ENCODE assay signal across 24 mouse cellular contexts in genomic region chr1:35805546-35805945, GRCm38 (mm10).
A peak's percentile ranks its signal among the peaks of the same experiment; 100 is the strongest.
DNase-seq lines count a peak whose midpoint lies in the region; ATAC-seq and TF ChIP-seq lines count a peak whose summit lies in the region.
"Had no signal": no experiment of that assay in that cellular context is flagged by ENCODE, and none has a peak within 500 bp of the region (broad histone marks: within the 10 kb centered on the region; RNA-seq: fewer than 3 reads in every experiment).

No protein-coding gene starts in this region.

- intact Hi-C loops in gastrocnemius, postnatal 14 days (cut with DNase I; ENCODE audit: low total_unique reads), result no loop called here

- H3K9me3 ChIP-seq in lung, postnatal 0 days (ENCODE audit: low read length), result no peaks in the 10 kb centered on the region
- H3K9me3 ChIP-seq in embryonic facial prominence, embryonic 14.5 days (ENCODE audit: control insufficient read depth, low read length), result no peaks in the 10 kb centered on the region
- H3K9me3 ChIP-seq in limb, embryonic 13.5 days, result no peaks in the 10 kb centered on the region; the same call in 1 of the 2 replicates
- H3K9me3 ChIP-seq: forebrain, embryonic 13.5 days; liver, embryonic 15.5 days had no signal

- 67% methylated on average over 3 of the region's 3 CpGs for WGBS in lung, postnatal 0 days
- WGBS in embryonic facial prominence, embryonic 14.5 days, result 49% methylated on average over 3 of the region's 3 CpGs
- 55% methylated on average over 3 of the region's 3 CpGs for WGBS in limb, embryonic 13.5 days

- no peak overlapping the region for H3K27ac ChIP-seq in lung, postnatal 0 days (ENCODE audit: low read length)
- peak overlapping the region; percentile 6; the same call in 1 of the 2 replicates for H3K27ac ChIP-seq in embryonic facial prominence, embryonic 14.5 days (replicated peaks; ENCODE audit: low read depth, low read length)
- H3K27ac ChIP-seq in limb, embryonic 13.5 days, result no peak overlapping the region; the same call in 1 of the 2 replicates
- H3K27ac ChIP-seq: forebrain, embryonic 13.5 days; heart, embryonic 13.5 days; liver, embryonic 15.5 days; midbrain, embryonic 10.5 days had no signal

- DNase-seq in gastrocnemius, postnatal 14 days, result peak; percentile 35
- no peak for DNase-seq in gastrocnemius, adult 8-10 months (ENCODE audit: low spot score in 2 of 2)
- DNase-seq in lung, postnatal 0 days (ENCODE audit: low spot score), result peak; percentile 31
- DNase-seq in lung, postnatal 14 days, result no peak
- peak; percentile 86 for DNase-seq in embryonic facial prominence, embryonic 14.5 days (ENCODE audit: low spot score)
- no peak for DNase-seq in embryo, embryonic 9.5 days (ENCODE audit: extremely low spot score)
- no peak for DNase-seq in kidney, postnatal 10 days
- DNase-seq: adrenal gland, postnatal 25 days; cerebellum, adult 11-12 months; cerebellum, postnatal 14 days; embryo, embryonic 11 days; kidney, adult 2 months; kidney, postnatal 25 days; left cerebral cortex, postnatal 4 days; right cerebral cortex, postnatal 25 days; thymus, adult 2 months had no signal

- no peak overlapping the region for H3K4me3 ChIP-seq in lung, postnatal 0 days (ENCODE audit: low read depth, low read length)
- no peak overlapping the region for H3K4me3 ChIP-seq in embryonic facial prominence, embryonic 14.5 days (ENCODE audit: low read depth, low read length)
- H3K4me3 ChIP-seq in limb, embryonic 13.5 days, result no peak overlapping the region
- H3K4me3 ChIP-seq: erythroblast, embryonic 14.5 days; forebrain, embryonic 13.5 days; heart, embryonic 13.5 days; liver, embryonic 15.5 days; midbrain, embryonic 10.5 days had no signal

- no peak for TF ChIP-seq CTCF in lung, postnatal 0 days (IDR thresholded peaks at IDR 0.05)

- H3K4me2 ChIP-seq in lung, postnatal 0 days (replicated peaks; ENCODE audit: low read depth, low read length), result no peak overlapping the region
- H3K4me2 ChIP-seq in embryonic facial prominence, embryonic 14.5 days (ENCODE audit: low read depth, low read length), result no peak overlapping the region
- H3K4me2 ChIP-seq in limb, embryonic 13.5 days (replicated peaks), result no peak overlapping the region
- H3K4me2 ChIP-seq: forebrain, embryonic 13.5 days; heart, embryonic 13.5 days; liver, embryonic 15.5 days had no signal

- peak; percentile 72 for ATAC-seq in lung, postnatal 0 days
- ATAC-seq in embryonic facial prominence, embryonic 14.5 days (ENCODE audit: low read depth), result peak; percentile 73
- peak; percentile 78 for ATAC-seq in limb, embryonic 13.5 days (ENCODE audit: low FRiP score, low read depth)
- ATAC-seq: forebrain, embryonic 13.5 days; inflammation-experienced regulatory T-cells, adult 6 months had no signal

- H3K4me1 ChIP-seq in lung, postnatal 0 days (ENCODE audit: insufficient read depth, low read depth, low read length), result no peaks in the 10 kb centered on the region
- H3K4me1 ChIP-seq in embryonic facial prominence, embryonic 14.5 days (ENCODE audit: control insufficient read depth, insufficient read depth, low read length), result peaks cover 13% of the 10 kb centered on the region; the same call in 1 of the 2 replicates
- H3K4me1 ChIP-seq in limb, embryonic 13.5 days, result peaks cover 24% of the 10 kb centered on the region
- H3K4me1 ChIP-seq: liver, embryonic 15.5 days; midbrain, embryonic 10.5 days had no signal

- H3K9ac ChIP-seq in lung, postnatal 0 days (replicated peaks; ENCODE audit: low read depth), result no peak overlapping the region
- no peak overlapping the region for H3K9ac ChIP-seq in embryonic facial prominence, embryonic 14.5 days (ENCODE audit: low read depth, low read length)
- no peak overlapping the region for H3K9ac ChIP-seq in limb, embryonic 13.5 days
- H3K9ac ChIP-seq: forebrain, embryonic 13.5 days; heart, embryonic 13.5 days; liver, embryonic 15.5 days had no signal

- TF ChIP-seq EP300 in lung, postnatal 0 days (IDR thresholded peaks at IDR 0.05), result no peak

- H3K36me3 ChIP-seq in lung, postnatal 0 days (ENCODE audit: insufficient read depth, low read length), result no peaks in the 10 kb centered on the region
- H3K36me3 ChIP-seq in embryonic facial prominence, embryonic 14.5 days (ENCODE audit: control insufficient read depth, insufficient read depth, low read length), result no peaks in the 10 kb centered on the region
- no peaks in the 10 kb centered on the region for H3K36me3 ChIP-seq in limb, embryonic 13.5 days
- H3K36me3 ChIP-seq: heart, embryonic 13.5 days; liver, embryonic 15.5 days; midbrain, embryonic 10.5 days had no signal

- H3K27me3 ChIP-seq in lung, postnatal 0 days (replicated peaks; ENCODE audit: insufficient read depth, low read length), result no peaks in the 10 kb centered on the region
- H3K27me3 ChIP-seq in embryonic facial prominence, embryonic 14.5 days (replicated peaks; ENCODE audit: control insufficient read depth, insufficient read depth, low read length), result no peaks in the 10 kb centered on the region
- no peaks in the 10 kb centered on the region for H3K27me3 ChIP-seq in limb, embryonic 13.5 days
- H3K27me3 ChIP-seq: CH12.LX; forebrain, embryonic 13.5 days; heart, embryonic 13.5 days; liver, embryonic 15.5 days had no signal

Comparison
In these comparisons a context has a peak if more than half of its experiments do, and no peak if none do; other contexts are left out.
1. DNase-seq: peak in gastrocnemius, postnatal 14 days (single experiment), lung, postnatal 0 days (single experiment) and embryonic facial prominence, embryonic 14.5 days (single experiment); none in gastrocnemius, adult 8-10 months (0 of 2), lung, postnatal 14 days (single experiment), embryo, embryonic 9.5 days (single experiment) and kidney, postnatal 10 days (single experiment).
2. Peak in every context shown above with its lines, with median percentiles within 50 percentile points of each other: ATAC-seq.